Comparison of ENCODE assay signal across 24 mouse cellular contexts in genomic region chr14:78083465-78083864, GRCm38 (mm10). TPM values are rescaled to one million over a fixed set of nuclear protein-coding genes. Genes with fewer than 3 reads are reported as not detected.
"Had no signal": no experiment of that assay in that cellular context is flagged by ENCODE, and none has a peak within 500 bp of the region (broad histone marks: within the 10 kb centered on the region; RNA-seq: fewer than 3 reads in every experiment).

No protein-coding gene starts in this region.

- H3K27ac ChIP-seq: intestine, embryonic 15.5 days; kidney, embryonic 15.5 days; liver, embryonic 13.5 days; stomach, postnatal 0 days had no signal

- H3K4me2 ChIP-seq: intestine, embryonic 15.5 days; kidney, embryonic 15.5 days; liver, embryonic 13.5 days; midbrain, embryonic 11.5 days had no signal

- H3K36me3 ChIP-seq: intestine, embryonic 15.5 days; kidney, embryonic 15.5 days; liver, embryonic 13.5 days had no signal

- DNase-seq: kidney, adult 11 months; kidney, adult 8-10 months; kidney, postnatal 10 days; kidney, postnatal 36 days; layer of hippocampus, postnatal 36 days; liver, embryonic 13.5 days; lung, adult 2 months; lung, postnatal 14 days; lung, postnatal 4 days; midbrain, embryonic 14.5 days; thymus, postnatal 25 days had no signal

- ATAC-seq: intestine, embryonic 15.5 days had no signal

- H3K4me1 ChIP-seq: intestine, embryonic 15.5 days; kidney, embryonic 15.5 days; liver, embryonic 13.5 days had no signal

- H3K4me3 ChIP-seq: intestine, embryonic 15.5 days; kidney, embryonic 15.5 days; liver, embryonic 13.5 days had no signal

- H3K27me3 ChIP-seq: intestine, embryonic 15.5 days; kidney, embryonic 15.5 days; liver, embryonic 13.5 days had no signal

- H3K9me3 ChIP-seq: intestine, embryonic 15.5 days; kidney, embryonic 15.5 days; liver, embryonic 13.5 days had no signal

- H3K9ac ChIP-seq: intestine, embryonic 15.5 days; kidney, embryonic 15.5 days; liver, embryonic 13.5 days had no signal

RNA-seq across cellular contexts. Expression of gene Fam216b, which starts 5.3 kb away (rescaled TPM):
- total RNA-seq: liver, adult 2 months; megakaryocyte progenitor cell, adult 5-6 weeks; megakaryocyte-erythroid progenitor cell, adult 5-6 weeks had no signal
- polyA plus RNA-seq: intestine, embryonic 15.5 days; kidney, embryonic 15.5 days; limb, embryonic 11.5 days; limb, embryonic 14.5 days; liver, adult 2 months; liver, embryonic 13.5 days; liver, embryonic 16.5 days; midbrain, embryonic 11.5 days; neural tube, embryonic 11.5 days; small intestine, adult 2 months; stomach, embryonic 14.5 days had no signal
